Mouse (Mus musculus) CD4-positive, CD25-positive, alpha-beta regulatory T cell, adult 4 months (primary cell): ENCODE data around the gene Ush1c. TPM values are rescaled to one million over a fixed set of nuclear protein-coding genes. Genes with fewer than 3 reads are reported as not detected.

Experiments used
- polyA plus RNA-seq, 2 experiments: library from polyadenylated mRNA; unstranded; fragments of 100-300 nt; shearing (Covaris generic); gene quantifications; one replicate each; pipeline ENCODE4 v1.2.1; 2017

Gene Ush1c
- polyA plus RNA-seq, 2 experiments from 2014 or later = not detected

Other genes starting within 250 kb of the Ush1c start
- gene Abcc6, start 208.2 kb downstream of the Ush1c start, polyA plus RNA-seq = not detected
- gene Nomo1, start 204.8 kb downstream of the Ush1c start, polyA plus RNA-seq = 10 to 100 TPM; 18.9 to 26.9 TPM
- not detected for gene Kcnj11, start 137.7 kb downstream of the Ush1c start, polyA plus RNA-seq
- gene Abcc8, start 58.5 kb downstream of the Ush1c start, polyA plus RNA-seq = not detected
- not detected for gene Otog, start 2.5 kb upstream of the Ush1c start, polyA plus RNA-seq
- gene Myod1, start 138.0 kb upstream of the Ush1c start, polyA plus RNA-seq = not detected
- under 1 TPM in 1 of 2 experiments, not detected in 1; 0.05 TPM for gene Kcnc1, start 158.0 kb upstream of the Ush1c start, polyA plus RNA-seq